Mouse (Mus musculus): Measurements from ENCODE around the gene Nostrin.

GRCm38 (mm10) chr2:69134186-69134585 lies 1.4 kb upstream of the Nostrin start:
- TF ChIP-seq POLR2A (IDR thresholded peaks at IDR 0.05; ENCODE audit: insufficient read length, low read depth): no peak
- no peak for TF ChIP-seq MYOG (IDR thresholded peaks at IDR 0.05; ENCODE audit: control insufficient read depth in 1 of 3, insufficient read depth in 1 of 3, insufficient read length in 2 of 3, low read depth in 2 of 3)
- TF ChIP-seq MAX (IDR thresholded peaks at IDR 0.05; ENCODE audit: low read depth): no peak

Data from myocyte (in vitro differentiated cells).